Mouse (Mus musculus): ENCODE results near the gene Mafk. TPM values are rescaled to one million over a fixed set of nuclear protein-coding genes. Genes with fewer than 3 reads are reported as not detected.
A peak's percentile ranks its signal among the peaks of the same experiment; 100 is the strongest.

The Mafk gene
- polyA plus RNA-seq, 1 experiment: 22.5 TPM

GRCm38 (mm10) chr5:139794137-139794536, 2.8 kb downstream of the Mafk start:
- TF ChIP-seq GATA1 (IDR thresholded peaks at IDR 0.05; ENCODE audit: low read length) (no peak), TAL1 (IDR thresholded peaks at IDR 0.05; ENCODE audit: low read length) (no peak)
- H3K27me3 ChIP-seq (ENCODE audit: control insufficient read depth): no peaks in the 10 kb centered on the region

GRCm38 (mm10) chr5:139794938-139795337, 3.6 kb downstream of the Mafk start:
- Histone ChIP-seq H3K36me3 (ENCODE audit: control insufficient read depth) (peaks cover 80% of the 10 kb centered on the region), H3K9me3 (ENCODE audit: control insufficient read depth, low read length) (no peaks in the 10 kb centered on the region), H3K4me3 (replicated peaks) (peak overlapping the region; percentile 88), H3K27me3 (ENCODE audit: control insufficient read depth) (no peaks in the 10 kb centered on the region), H3K4me1 (ENCODE audit: control insufficient read depth) (peaks cover 88% of the 10 kb centered on the region)
- TF ChIP-seq GATA1 (IDR thresholded peaks at IDR 0.05; ENCODE audit: low read length): no peak
- TF ChIP-seq TAL1 (IDR thresholded peaks at IDR 0.05; ENCODE audit: low read length): no peak

More at GRCm38 (mm10) chr5:139794137-139794536, 2.8 kb downstream of the Mafk start:
- H3K36me3 ChIP-seq (ENCODE audit: control insufficient read depth): peaks cover 72% of the 10 kb centered on the region
- H3K4me1 ChIP-seq (ENCODE audit: control insufficient read depth): peaks cover 89% of the 10 kb centered on the region
- peak overlapping the region; percentile 88 for H3K4me3 ChIP-seq (replicated peaks)
- H3K9me3 ChIP-seq (ENCODE audit: control insufficient read depth, low read length): no peaks in the 10 kb centered on the region

GRCm38 (mm10) chr5:139796001-139796620, 4.8 kb downstream of the Mafk start:
- peak overlapping the region; percentile 88 for H3K4me3 ChIP-seq (replicated peaks)
- H3K9me3 ChIP-seq (ENCODE audit: control insufficient read depth, low read length): no peaks in the 10 kb centered on the region
- TF ChIP-seq GATA1 (IDR thresholded peaks at IDR 0.05; ENCODE audit: low read length) (no peak), TAL1 (IDR thresholded peaks at IDR 0.05; ENCODE audit: low read length) (no peak)
- H3K27me3 ChIP-seq (ENCODE audit: control insufficient read depth): no peaks in the 10 kb centered on the region
- H3K4me1 ChIP-seq (ENCODE audit: control insufficient read depth): peaks cover 89% of the 10 kb centered on the region
- H3K36me3 ChIP-seq (ENCODE audit: control insufficient read depth): peaks cover 92% of the 10 kb centered on the region

GRCm38 (mm10) chr5:139796900-139797299, 5.6 kb downstream of the Mafk start:
- H3K4me3 ChIP-seq (replicated peaks): peak overlapping the region; percentile 15
- TF ChIP-seq GATA1 (IDR thresholded peaks at IDR 0.05; ENCODE audit: low read length) (no peak), TAL1 (IDR thresholded peaks at IDR 0.05; ENCODE audit: low read length) (no peak)
- peaks cover 100% of the 10 kb centered on the region for H3K36me3 ChIP-seq (ENCODE audit: control insufficient read depth)
- H3K27me3 ChIP-seq (ENCODE audit: control insufficient read depth): no peaks in the 10 kb centered on the region
- no peaks in the 10 kb centered on the region for H3K9me3 ChIP-seq (ENCODE audit: control insufficient read depth, low read length)
- H3K4me1 ChIP-seq (ENCODE audit: control insufficient read depth): peaks cover 94% of the 10 kb centered on the region

- peak overlapping the region; percentile 7 for H3K4me3 ChIP-seq (replicated peaks)
- no peaks in the 10 kb centered on the region for H3K9me3 ChIP-seq (ENCODE audit: control insufficient read depth, low read length)
- TF ChIP-seq TAL1 (IDR thresholded peaks at IDR 0.05; ENCODE audit: low read length): no peak
- TF ChIP-seq GATA1 (IDR thresholded peaks at IDR 0.05; ENCODE audit: low read length): peak; percentile 33; the same call in 1 of the 2 replicates
- H3K27me3 ChIP-seq (ENCODE audit: control insufficient read depth): no peaks in the 10 kb centered on the region
- H3K36me3 ChIP-seq (ENCODE audit: control insufficient read depth): peaks cover 100% of the 10 kb centered on the region
- H3K4me1 ChIP-seq (ENCODE audit: control insufficient read depth): peaks cover 95% of the 10 kb centered on the region
Measured at GRCm38 (mm10) chr5:139797473-139798167, 6.3 kb downstream of the Mafk start.

- H3K4me1 ChIP-seq (ENCODE audit: control insufficient read depth): peaks cover 95% of the 10 kb centered on the region
- no peak for TF ChIP-seq GATA1 (IDR thresholded peaks at IDR 0.05; ENCODE audit: low read length)
- TF ChIP-seq TAL1 (IDR thresholded peaks at IDR 0.05; ENCODE audit: low read length): no peak
Measured at GRCm38 (mm10) chr5:139798168-139798900, 7.0 kb downstream of the Mafk start.

GRCm38 (mm10) chr5:139799041-139799440, 7.7 kb downstream of the Mafk start:
- no peak overlapping the region for H3K4me3 ChIP-seq (replicated peaks)
- no peaks in the 10 kb centered on the region for H3K9me3 ChIP-seq (ENCODE audit: control insufficient read depth, low read length)
- H3K4me1 ChIP-seq (ENCODE audit: control insufficient read depth): peaks cover 96% of the 10 kb centered on the region
- peaks cover 100% of the 10 kb centered on the region for H3K36me3 ChIP-seq (ENCODE audit: control insufficient read depth)
- TF ChIP-seq GATA1 (IDR thresholded peaks at IDR 0.05; ENCODE audit: low read length) (no peak), TAL1 (IDR thresholded peaks at IDR 0.05; ENCODE audit: low read length) (no peak)
- H3K27me3 ChIP-seq (ENCODE audit: control insufficient read depth): no peaks in the 10 kb centered on the region

More at GRCm38 (mm10) chr5:139798168-139798900, 7.0 kb downstream of the Mafk start:
- Histone ChIP-seq H3K9me3 (ENCODE audit: control insufficient read depth, low read length) (no peaks in the 10 kb centered on the region), H3K27me3 (ENCODE audit: control insufficient read depth) (no peaks in the 10 kb centered on the region), H3K4me3 (replicated peaks) (no peak overlapping the region), H3K36me3 (ENCODE audit: control insufficient read depth) (peaks cover 100% of the 10 kb centered on the region)

- Histone ChIP-seq H3K9me3 (ENCODE audit: control insufficient read depth, low read length) (no peaks in the 10 kb centered on the region), H3K4me3 (replicated peaks) (no peak overlapping the region), H3K27me3 (ENCODE audit: control insufficient read depth) (no peaks in the 10 kb centered on the region), H3K36me3 (ENCODE audit: control insufficient read depth) (peaks cover 100% of the 10 kb centered on the region), H3K4me1 (ENCODE audit: control insufficient read depth) (peaks cover 96% of the 10 kb centered on the region)
- no peak for TF ChIP-seq GATA1 (IDR thresholded peaks at IDR 0.05; ENCODE audit: low read length)
- no peak for TF ChIP-seq TAL1 (IDR thresholded peaks at IDR 0.05; ENCODE audit: low read length)
Measured at GRCm38 (mm10) chr5:139799801-139800590, 8.7 kb downstream of the Mafk start.

All from erythroblast, embryonic 14.5 days (primary cell).